Mouse (Mus musculus) liver, adult 2 months (tissue): Measurements from ENCODE around the gene Helz. TPM values are rescaled to one million over a fixed set of nuclear protein-coding genes. Genes with fewer than 3 reads are reported as not detected.

Experiments used
- DNase-seq: peaks from one replicate; pipeline ENCODE4 v3.0.0-alpha.2; 2011; ENCODE audit warnings: low read depth, low spot score; ENCODE audit errors: extremely low read depth
- H3K27ac ChIP-seq: fragments of 200-500 bp; replicated peaks from 2 replicates; pipeline ENCODE4 v1.5.1; 2012; ENCODE audit warnings: low read depth, mild to moderate bottlenecking, control low read depth, inconsistent platforms, low read length; ENCODE audit not compliant: insufficient read depth
- H3K27me3 ChIP-seq: fragments of 200-500 bp; 2 replicates; pipeline ENCODE4 v1.6.1; 2012; ENCODE audit warnings: mild to moderate bottlenecking, moderate library complexity, low read length, inconsistent platforms; ENCODE audit not compliant: control insufficient read depth, insufficient read depth
- H3K36me3 ChIP-seq: fragments of 200-500 bp; 2 replicates; pipeline ENCODE4 v1.6.1; 2012; ENCODE audit warnings: low read length, inconsistent platforms; ENCODE audit not compliant: control insufficient read depth, insufficient read depth
- H3K4me1 ChIP-seq: fragments of 200-500 bp; 2 replicates; pipeline ENCODE4 v1.6.1; 2011; ENCODE audit warnings: low read length; ENCODE audit not compliant: control insufficient read depth, insufficient read depth
- H3K4me3 ChIP-seq: fragments of 200-500 bp; 2 replicates; pipeline ENCODE4 v1.5.1; 2011; ENCODE audit warnings: low read depth, mild to moderate bottlenecking, control low read depth, low read length, moderate library complexity; ENCODE audit not compliant: insufficient read depth
- H3K79me2 ChIP-seq: fragments of 200-500 bp; 2 replicates; pipeline ENCODE4 v1.6.1; 2012; ENCODE audit warnings: inconsistent platforms, mild to moderate bottlenecking, low read length, moderate library complexity; ENCODE audit not compliant: control insufficient read depth, insufficient read depth
- H3K9ac ChIP-seq: fragments of 200-500 bp; 2 replicates; pipeline ENCODE4 v1.6.1; 2012; ENCODE audit warnings: low read depth, mild to moderate bottlenecking, control low read depth, inconsistent platforms, low read length
- CTCF ChIP-seq: fragments of 200-500 bp; IDR thresholded peaks from 2 replicates; pipeline ENCODE4 v1.5.1; 2011; ENCODE audit warnings: low read depth, low read length, control low read depth
- POLR2A ChIP-seq: fragments of 200-500 bp; IDR thresholded peaks from 2 replicates; pipeline ENCODE4 v1.6.1; 2011; ENCODE audit warnings: low read length, control low read depth; ENCODE audit not compliant: insufficient read depth; ENCODE audit errors: extremely low read depth
- WGBS: fragments of 180-500 bp; shearing (Covaris S2); methylation state at CpG from one replicate; pipeline ENCODE4 v1.1.7; 2018; 5-methylcytosine and 5-hydroxymethylcytosine counted together
- polyA plus RNA-seq: library from polyadenylated mRNA; depleted of rRNA; stranded (reverse); fragments of >200 nt; gene quantifications from 2 replicates; pipeline ENCODE4 v1.2.3, GENCODE M21; 2012
- total RNA-seq: library from RNA; depleted of rRNA; stranded (reverse); fragments of >200 nt; gene quantifications from 2 replicates; pipeline ENCODE4 v1.2.3, GENCODE M21; 2014

Gene Helz
- total and polyA plus RNA-seq, 2 experiments: 5.3 to 6.4 TPM

DNA sequence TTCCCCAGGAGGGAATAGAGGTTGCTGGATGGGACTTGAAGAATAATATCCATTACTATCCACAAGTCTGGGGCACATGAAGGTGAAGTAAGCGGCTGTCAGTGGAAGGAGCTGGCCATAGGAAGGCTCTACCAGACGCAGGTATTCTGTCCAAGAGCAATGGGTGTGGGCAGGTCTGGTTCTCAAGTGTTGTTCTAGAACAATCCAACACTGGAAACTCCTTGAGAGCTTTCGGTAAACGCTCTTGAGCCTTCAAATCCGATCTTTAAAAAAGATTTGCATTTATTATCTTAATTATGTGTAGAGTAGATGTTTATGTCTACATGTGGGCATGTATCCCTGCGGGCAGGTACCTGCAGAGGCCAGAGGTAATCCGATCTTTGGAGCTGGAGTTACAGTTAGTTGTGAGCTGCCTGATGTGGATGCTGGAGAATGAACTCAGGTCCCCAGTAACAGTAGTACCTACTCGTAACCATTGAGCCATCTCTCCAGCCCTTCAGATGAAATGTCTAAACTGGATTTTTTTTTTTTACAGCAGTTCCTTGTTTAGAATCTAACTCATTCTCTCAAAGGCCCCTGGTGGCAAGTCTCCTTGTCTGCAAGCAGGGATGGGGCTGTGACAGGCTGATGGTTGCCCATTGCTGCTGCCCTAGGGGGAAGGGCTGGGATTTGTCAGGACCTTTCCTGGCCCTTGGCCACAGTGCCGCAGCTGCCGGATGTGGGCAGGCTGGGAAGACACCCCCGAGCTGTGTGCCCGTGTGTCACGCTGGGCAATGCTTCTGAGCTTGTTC, 180.5 kb downstream of the Helz start:
- no peaks in the 10 kb centered on the region for H3K27me3 ChIP-seq
- no peak for TF ChIP-seq CTCF
- no peak for TF ChIP-seq POLR2A
- DNase-seq: no peak
- 86% methylated on average over 13 of the region's 13 CpGs for WGBS
- H3K79me2 ChIP-seq: no peaks in the 10 kb centered on the region
- no peaks in the 10 kb centered on the region for H3K4me1 ChIP-seq
- no peak overlapping the region for H3K9ac ChIP-seq
- H3K36me3 ChIP-seq: no peaks in the 10 kb centered on the region
- no peak overlapping the region for H3K4me3 ChIP-seq
- H3K27ac ChIP-seq: no peak overlapping the region

DNA sequence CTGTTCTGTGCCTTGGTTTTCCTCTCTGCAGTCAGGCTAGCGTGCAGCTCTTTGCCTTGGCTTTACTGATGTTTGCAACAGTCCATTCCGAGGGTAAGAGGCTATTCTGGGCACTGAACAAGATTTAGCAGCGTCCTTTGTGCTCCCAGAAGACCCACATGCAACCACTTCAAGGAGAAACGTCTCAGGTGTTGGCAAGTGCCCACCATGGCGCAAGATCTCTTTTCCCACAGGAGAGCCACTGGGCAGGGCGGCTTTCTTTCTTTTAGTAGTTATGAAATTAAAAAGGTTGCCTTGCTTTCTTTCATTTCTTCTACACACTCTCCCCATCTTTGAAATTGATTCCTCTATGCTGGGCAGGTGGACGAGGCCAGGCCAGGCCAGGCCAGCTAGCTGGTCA, 181.4 kb downstream of the Helz start:
- Histone ChIP-seq H3K4me1 (no peaks in the 10 kb centered on the region), H3K4me3 (no peak overlapping the region), H3K79me2 (no peaks in the 10 kb centered on the region), H3K9ac (no peak overlapping the region), H3K27me3 (no peaks in the 10 kb centered on the region), H3K27ac (no peak overlapping the region), H3K36me3 (no peaks in the 10 kb centered on the region)
- DNase-seq: no peak
- TF ChIP-seq POLR2A: no peak
- no peak for TF ChIP-seq CTCF
- WGBS: 81% methylated on average over 7 of the region's 7 CpGs

- WGBS: 78% methylated on average over 4 of the region's 4 CpGs
Observed at GRCm38 (mm10) chr11:107730940-107731339, 183.2 kb downstream of the Helz start.

GRCm38 (mm10) chr11:107731498-107731897, 183.8 kb downstream of the Helz start:
- no peak overlapping the region for H3K4me3 ChIP-seq
- no peak for DNase-seq
- no peak overlapping the region for H3K9ac ChIP-seq
- no peaks in the 10 kb centered on the region for H3K4me1 ChIP-seq
- no peak overlapping the region for H3K27ac ChIP-seq
- no peaks in the 10 kb centered on the region for H3K27me3 ChIP-seq
- 74% methylated on average over 5 of the region's 5 CpGs for WGBS
- TF ChIP-seq CTCF (no peak), POLR2A (no peak)
- no peaks in the 10 kb centered on the region for H3K36me3 ChIP-seq
- H3K79me2 ChIP-seq: no peaks in the 10 kb centered on the region

More at GRCm38 (mm10) chr11:107730940-107731339, 183.2 kb downstream of the Helz start:
- no peak overlapping the region for H3K9ac ChIP-seq
- H3K79me2 ChIP-seq: no peaks in the 10 kb centered on the region
- no peak overlapping the region for H3K27ac ChIP-seq
- H3K27me3 ChIP-seq: no peaks in the 10 kb centered on the region
- DNase-seq: no peak
- no peak overlapping the region for H3K4me3 ChIP-seq
- H3K36me3 ChIP-seq: no peaks in the 10 kb centered on the region
- TF ChIP-seq CTCF (no peak), POLR2A (no peak)
- H3K4me1 ChIP-seq: no peaks in the 10 kb centered on the region

DNA sequence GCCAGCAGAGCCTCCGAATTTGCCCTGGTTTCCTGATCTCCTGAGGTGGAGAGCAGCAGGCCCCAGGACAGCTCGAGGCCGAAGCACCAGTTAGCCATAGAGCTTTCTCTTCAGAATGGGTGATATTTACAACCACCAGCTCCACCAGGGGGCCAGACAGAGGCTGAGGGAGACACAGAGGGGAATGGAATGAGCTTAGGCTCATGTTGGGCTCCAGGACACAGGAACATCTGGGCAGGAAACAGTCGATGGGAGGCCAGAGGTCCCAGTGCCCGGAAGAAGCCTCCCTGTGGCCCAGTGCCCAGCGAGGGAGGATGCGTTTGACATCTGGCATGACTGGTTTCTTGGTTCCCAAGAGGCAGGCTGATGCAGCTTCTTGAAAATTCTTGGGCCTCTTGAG, 186.4 kb downstream of the Helz start:
- no peak overlapping the region for H3K27ac ChIP-seq
- TF ChIP-seq CTCF (no peak), POLR2A (no peak)
- H3K27me3 ChIP-seq: no peaks in the 10 kb centered on the region
- WGBS: 73% methylated on average over 7 of the region's 7 CpGs
- H3K4me1 ChIP-seq: no peaks in the 10 kb centered on the region
- no peak for DNase-seq
- H3K36me3 ChIP-seq: no peaks in the 10 kb centered on the region
- H3K4me3 ChIP-seq: no peak overlapping the region
- H3K9ac ChIP-seq: no peak overlapping the region
- H3K79me2 ChIP-seq: no peaks in the 10 kb centered on the region

DNA sequence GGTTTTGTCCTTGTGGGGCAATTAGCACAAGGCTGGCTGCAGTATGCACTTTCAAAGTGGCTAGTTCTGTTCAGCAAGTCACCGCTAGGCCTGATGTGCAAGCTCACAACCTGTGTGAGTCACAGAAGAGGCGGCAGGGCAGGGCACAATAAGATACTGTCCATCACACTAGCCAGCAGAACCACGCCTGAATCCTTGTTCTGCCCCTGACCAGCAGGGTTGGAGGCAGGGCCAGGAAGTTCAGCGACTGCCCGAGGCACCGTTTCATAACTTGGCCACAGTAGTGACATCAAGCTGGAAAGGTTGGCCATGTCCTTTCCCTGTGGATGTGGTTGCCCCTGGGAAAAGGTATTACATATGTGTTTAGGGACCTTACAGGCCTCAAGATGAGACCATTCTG, 190.2 kb downstream of the Helz start:
- 83% methylated on average over 6 of the region's 6 CpGs for WGBS
- Histone ChIP-seq H3K9ac (no peak overlapping the region), H3K4me1 (no peaks in the 10 kb centered on the region), H3K27ac (no peak overlapping the region), H3K79me2 (no peaks in the 10 kb centered on the region), H3K4me3 (no peak overlapping the region), H3K36me3 (no peaks in the 10 kb centered on the region), H3K27me3 (no peaks in the 10 kb centered on the region)
- DNase-seq: no peak
- TF ChIP-seq CTCF: no peak
- no peak for TF ChIP-seq POLR2A
